Mouse (Mus musculus) gastrocnemius, adult 8-10 months (tissue): ENCODE data around the gene Fjx1. TPM values are rescaled to one million over a fixed set of nuclear protein-coding genes. Genes with fewer than 3 reads are reported as not detected.

ENCODE experiments used
- DNase-seq, 2 experiments: peaks; one replicate each; pipeline ENCODE4 v3.0.0; 2022; ENCODE audit warnings: low spot score in 2 of 2
- total RNA-seq, 4 experiments: library from RNA; stranded (reverse); gene quantifications; 2 replicates each; pipeline ENCODE4 v1.2.4; 2022

Fjx1 gene
- total RNA-seq, 4 experiments from 2014 or later = 0.07 to 0.63 (median 0.42) TPM

- DNase-seq = no peak
Observed at GRCm38 (mm10) chr2:102426434-102426833, 25.9 kb downstream of the Fjx1 start.

- DNase-seq = no peak
Observed at GRCm38 (mm10) chr2:102416149-102416743, 36.1 kb downstream of the Fjx1 start.

GRCm38 (mm10) chr2:102412738-102413137 is 39.6 kb downstream of the Fjx1 start:
- no peak for DNase-seq

- DNase-seq = no peak
Observed at GRCm38 (mm10) chr2:102410615-102411014, 41.7 kb downstream of the Fjx1 start.

- no peak for DNase-seq
Observed at GRCm38 (mm10) chr2:102409741-102410140, 42.6 kb downstream of the Fjx1 start.

GRCm38 (mm10) chr2:102407363-102408184 is 44.7 kb downstream of the Fjx1 start, which contains the start of gene Trim44:
Trim44 (minus strand) TSS chr2:102407828.
- no peak for DNase-seq

GRCm38 (mm10) chr2:102406324-102407304 is 45.7 kb downstream of the Fjx1 start:
- DNase-seq = no peak

GRCm38 (mm10) chr2:102403982-102404381 is 48.3 kb downstream of the Fjx1 start:
- DNase-seq = no peak

- no peak for DNase-seq
Observed at GRCm38 (mm10) chr2:102403306-102403705, 49.0 kb downstream of the Fjx1 start.

GRCm38 (mm10) chr2:102401352-102401692 is 51.0 kb downstream of the Fjx1 start:
- DNase-seq = no peak

GRCm38 (mm10) chr2:102400605-102401351 is 51.5 kb downstream of the Fjx1 start:
- peak; percentile 69 to 73 for DNase-seq

- DNase-seq = no peak
Observed at GRCm38 (mm10) chr2:102399864-102400604, 52.3 kb downstream of the Fjx1 start.

Other genes with a start within 250 kb of the Fjx1 start
- gene Trim44, start 44.7 kb downstream of the Fjx1 start, total RNA-seq = 10 to 100 TPM; 11.9 to 16.5 (median 14.8) TPM
- 10 to 100 TPM in 1 of 4 experiments, 1 to 10 TPM in 3; 6.7 to 14.8 (median 8.5) TPM for gene Pamr1, start 97.5 kb upstream of the Fjx1 start, total RNA-seq
- gene Slc1a2, start 206.2 kb upstream of the Fjx1 start, total RNA-seq = 1 to 10 TPM in 1 of 4 experiments, under 1 TPM in 3; 0.44 to 2.0 (median 0.51) TPM